Mouse (Mus musculus): ENCODE data around the gene Ackr4.

DNA sequence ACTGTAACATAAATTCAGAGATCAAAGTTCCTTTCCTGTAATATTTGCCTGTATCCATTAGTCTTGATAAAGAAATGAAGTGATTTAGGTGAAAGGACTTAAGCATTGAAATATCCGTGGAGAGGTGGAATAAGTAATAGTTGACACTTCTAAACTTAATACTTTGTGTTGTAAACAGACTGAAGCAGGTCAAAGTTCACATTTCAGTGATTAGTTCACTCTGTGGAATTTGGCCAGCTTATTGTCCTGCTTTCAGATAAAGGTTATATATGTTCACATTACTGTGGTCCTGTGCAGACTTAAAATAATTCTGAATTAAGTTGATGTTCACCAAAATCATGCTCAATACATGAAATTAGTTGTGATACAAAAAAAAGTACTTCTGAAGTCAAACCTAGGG lies 62.2 kb downstream of the Ackr4 start:
- TF ChIP-seq CTCF (IDR thresholded peaks at IDR 0.05; ENCODE audit: borderline replicate concordance, control insufficient read depth, extremely low read depth, insufficient read depth, low read length, poor library complexity): no peak
- TF ChIP-seq POLR2A (IDR thresholded peaks at IDR 0.05; ENCODE audit: control insufficient read depth, extremely low read depth, insufficient read depth, low read length, poor library complexity): no peak
